Mouse (Mus musculus) thymus, postnatal 10 days (tissue): Measurements from ENCODE around the gene Glyr1.

Source experiments
- DNase-seq, 2 experiments: peaks; one replicate each; pipeline ENCODE4 v3.0.0; 2021; ENCODE audit warnings: low spot score in 2 of 2

Glyr1 gene

DNA sequence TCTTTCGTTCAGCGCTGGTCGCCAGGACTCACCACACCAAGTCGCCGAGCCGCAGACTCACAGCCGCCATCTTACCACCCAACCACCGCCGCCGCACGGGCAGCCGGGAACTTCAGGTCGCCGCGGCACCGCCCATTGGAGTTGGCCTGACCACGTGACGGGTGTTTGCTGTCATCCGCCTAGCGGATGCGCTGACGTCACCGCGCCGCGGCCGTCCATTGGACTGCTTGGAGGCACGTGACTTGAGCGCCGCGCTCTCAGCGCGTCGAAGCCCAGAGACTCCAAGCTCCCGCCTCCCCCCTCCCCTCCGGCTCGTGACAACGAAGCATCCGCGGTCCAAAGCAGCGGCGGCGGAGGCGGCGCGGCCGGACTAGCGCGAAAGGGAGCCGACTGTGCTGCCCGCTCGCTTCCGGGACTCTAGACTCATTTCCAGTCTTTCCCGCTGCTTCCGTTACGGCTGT, at the start of gene Glyr1, which contains the start of gene Ubn1:
TSS of gene Glyr1 (minus strand) at position 90 of the 461 bp plus-strand sequence.
TSS of gene Ubn1 (plus strand) at position 284 of the 461 bp plus-strand sequence.
- peak; percentile 99 for DNase-seq

DNA sequence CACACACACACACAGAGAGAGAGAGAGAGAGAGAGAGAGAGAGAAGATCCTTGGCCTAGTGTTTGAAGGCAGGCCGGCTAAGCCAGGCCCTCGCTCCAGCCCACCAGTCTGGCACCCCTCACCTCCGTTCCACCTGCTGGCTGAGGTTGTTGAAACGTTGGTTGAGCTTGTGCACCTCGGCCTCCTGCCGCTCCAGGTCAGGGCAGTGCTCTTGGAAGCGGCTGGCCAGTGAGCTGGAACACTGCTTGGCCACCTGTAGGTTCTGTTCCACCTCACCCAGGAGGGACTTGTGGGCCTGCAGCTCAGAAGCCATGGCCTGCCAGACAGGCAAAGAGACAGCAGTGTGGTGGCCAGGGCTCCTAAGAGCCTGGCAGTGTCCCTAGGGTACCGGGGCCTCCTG, 46.8 kb upstream of the Glyr1 start:
- DNase-seq, result no peak

DNA sequence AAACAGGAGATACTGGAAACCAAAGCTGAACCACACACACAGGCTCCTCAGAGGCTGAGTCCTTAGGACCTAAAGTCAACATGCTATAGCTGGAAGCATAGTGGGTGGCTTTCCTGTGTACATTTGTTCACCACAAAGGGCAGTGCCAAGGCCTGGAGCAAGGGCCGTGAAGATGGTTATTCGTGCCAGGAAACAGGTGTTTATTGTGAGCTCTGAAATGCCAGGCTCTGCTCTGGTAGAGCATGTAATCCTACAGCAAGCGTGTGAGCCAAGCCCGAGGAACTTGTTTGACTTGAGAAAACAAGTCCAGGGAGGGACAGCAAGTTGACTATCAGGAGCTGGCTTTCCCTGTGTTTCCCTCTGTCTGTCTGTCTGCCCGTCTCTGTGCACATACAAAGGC, 43.6 kb upstream of the Glyr1 start:
- no peak for DNase-seq

DNA sequence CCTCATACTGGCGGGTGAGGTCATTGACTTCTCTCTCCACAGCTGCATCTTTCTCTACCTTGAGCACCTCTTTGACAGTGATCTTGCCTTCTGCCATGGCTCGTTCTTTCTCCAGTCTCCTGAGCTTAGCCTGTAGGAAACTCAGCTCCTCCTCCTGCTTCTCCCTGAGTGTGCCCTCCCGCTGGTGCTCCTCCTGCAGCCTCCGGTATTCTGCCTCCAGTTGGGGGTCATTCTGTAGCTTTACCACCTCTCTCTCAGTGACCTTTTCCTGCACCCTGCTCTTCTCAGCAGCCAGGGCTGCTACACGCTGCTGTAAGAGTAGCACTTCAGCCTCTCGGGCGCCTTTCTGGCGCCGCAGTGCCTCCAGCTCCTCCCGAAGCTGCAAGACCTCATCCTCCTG, 39.4 kb upstream of the Glyr1 start:
- no peak for DNase-seq

DNA sequence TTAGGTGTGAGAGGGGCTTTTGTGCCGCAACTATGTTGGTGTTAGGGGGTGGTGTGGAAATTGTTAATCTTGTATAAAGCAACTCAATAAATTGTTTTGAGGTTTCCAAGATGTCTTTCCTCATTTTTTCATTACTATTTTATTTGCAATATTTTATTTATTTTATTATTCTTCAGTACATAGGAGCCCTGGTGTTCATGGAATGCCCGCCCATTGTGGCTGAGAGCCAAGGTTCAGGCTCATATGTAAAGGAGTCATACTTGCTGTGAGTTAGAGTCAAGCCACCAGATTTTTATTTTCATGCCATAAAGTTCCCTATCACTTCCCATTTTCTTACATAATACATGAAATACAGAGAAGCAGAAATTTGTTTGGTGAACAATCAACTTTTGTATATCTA, 36.5 kb upstream of the Glyr1 start:
- no peak for DNase-seq

DNA sequence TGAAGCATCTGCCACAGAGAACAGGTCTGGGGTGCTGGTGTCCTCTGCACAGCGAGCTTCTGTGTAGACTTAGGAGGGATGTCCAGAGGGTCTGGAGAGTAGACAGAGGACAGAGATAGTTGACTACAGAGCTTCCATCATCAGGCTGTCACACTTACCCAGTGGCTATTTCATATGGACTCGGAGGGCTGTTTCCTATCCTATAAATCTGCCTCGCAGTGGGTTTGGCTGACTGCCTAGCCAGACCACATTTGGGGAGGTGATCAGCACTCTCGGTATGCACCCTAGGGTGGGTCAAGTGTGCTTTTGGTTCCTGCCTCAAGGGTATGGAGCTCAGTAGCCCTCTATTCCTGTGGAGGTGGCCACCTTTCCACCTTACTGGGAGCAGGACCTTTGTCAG, 35.5 kb upstream of the Glyr1 start:
- no peak for DNase-seq

DNA sequence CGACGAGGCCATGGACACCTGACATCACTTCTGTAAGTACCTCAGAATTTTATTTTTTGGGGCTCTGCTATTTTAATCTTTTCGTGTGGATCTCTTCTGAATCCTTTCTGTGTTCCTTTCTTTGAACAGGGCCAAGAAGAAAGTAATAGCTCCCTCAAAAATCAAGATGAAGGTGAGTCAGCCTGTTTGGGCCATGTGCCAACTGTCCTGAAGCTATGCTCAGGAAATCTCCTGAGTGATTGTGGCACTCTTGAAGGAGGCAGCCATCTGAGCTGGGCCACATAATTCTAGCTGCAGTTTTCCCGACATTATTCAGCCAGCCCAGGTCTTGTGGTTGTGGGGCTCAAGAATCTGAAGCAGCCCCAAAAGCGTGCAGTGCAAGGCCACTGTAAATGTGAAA, 24.7 kb upstream of the Glyr1 start:
- DNase-seq, result no peak

DNA sequence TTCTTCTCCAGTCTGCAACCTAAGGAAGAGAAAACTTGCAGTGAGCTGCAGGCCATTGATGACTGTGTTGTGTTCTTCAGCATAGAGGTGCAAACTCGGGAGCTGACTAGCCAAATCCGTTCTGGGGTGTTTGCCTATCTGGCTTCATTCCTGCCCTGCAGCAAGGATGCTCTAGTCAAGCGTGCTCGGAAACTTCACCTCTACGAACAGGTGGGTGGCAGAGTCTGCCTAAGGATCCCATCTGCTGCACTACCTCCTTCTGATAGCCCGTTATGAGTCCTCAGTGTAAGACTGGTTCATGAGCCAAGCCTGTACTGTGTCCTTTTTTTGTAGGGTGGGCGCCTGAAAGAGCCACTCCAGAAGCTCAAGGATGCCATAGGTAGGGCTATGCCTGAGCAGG, 22.3 kb upstream of the Glyr1 start:
- DNase-seq, result no peak

DNA sequence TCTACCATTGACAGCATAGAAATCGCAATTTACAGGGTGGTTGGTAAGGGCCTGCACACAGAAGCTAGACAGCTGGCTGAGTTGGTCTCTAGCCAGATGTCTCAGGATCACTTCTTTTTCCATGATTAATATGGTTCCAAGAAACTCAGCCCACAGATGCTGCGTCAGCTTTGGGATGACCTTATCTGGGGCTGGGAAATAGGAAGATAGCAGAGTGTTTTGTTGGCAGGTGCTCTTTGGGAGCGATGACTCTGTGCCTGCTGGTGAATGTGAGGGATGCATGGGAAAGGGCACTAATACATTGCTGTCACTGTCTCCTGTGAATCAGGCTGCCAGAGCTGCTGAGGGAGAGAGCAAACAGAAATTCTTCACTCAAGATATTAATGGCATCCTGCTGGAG, 20.7 kb upstream of the Glyr1 start:
- no peak for DNase-seq

DNA sequence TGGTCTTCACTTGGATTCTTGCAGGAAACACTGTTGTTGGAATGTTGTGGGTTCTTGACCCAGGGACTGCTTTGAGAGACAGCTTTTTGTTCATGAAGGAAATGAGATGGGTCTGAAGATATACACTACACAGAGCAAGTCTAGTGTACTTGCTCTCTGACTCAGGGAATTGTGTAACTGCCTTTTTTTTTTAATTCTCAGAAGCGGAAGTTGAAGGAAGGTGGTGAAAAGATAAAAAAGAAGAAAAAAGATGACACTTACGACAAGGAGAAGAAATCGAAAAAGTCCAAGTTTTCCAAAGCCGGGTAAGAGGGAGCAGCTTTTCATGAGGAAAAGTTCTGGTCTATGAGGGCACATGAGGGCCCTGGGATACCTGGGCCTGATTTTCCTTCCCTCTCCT, 13.8 kb upstream of the Glyr1 start:
- no peak for DNase-seq

DNA sequence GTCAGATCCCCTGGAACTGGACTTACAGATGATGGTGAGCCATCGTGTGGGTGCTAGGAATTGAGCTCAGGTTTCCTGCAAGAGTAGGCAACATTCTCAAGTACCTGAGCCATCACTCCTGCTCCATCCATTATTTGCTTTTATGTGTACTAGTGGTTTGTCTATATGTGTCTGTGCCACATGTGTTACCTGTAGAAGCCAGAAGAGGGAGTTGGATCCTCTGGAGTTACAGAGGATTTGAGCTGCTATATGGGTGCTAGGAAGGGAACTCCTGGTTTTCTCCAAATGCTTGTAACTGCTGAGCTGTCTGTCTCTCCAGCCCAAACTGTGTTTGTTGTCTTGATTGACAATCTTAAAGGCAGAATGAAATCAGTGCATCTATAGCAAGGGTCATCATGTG, 8.5 kb upstream of the Glyr1 start:
- DNase-seq, result no peak

DNA sequence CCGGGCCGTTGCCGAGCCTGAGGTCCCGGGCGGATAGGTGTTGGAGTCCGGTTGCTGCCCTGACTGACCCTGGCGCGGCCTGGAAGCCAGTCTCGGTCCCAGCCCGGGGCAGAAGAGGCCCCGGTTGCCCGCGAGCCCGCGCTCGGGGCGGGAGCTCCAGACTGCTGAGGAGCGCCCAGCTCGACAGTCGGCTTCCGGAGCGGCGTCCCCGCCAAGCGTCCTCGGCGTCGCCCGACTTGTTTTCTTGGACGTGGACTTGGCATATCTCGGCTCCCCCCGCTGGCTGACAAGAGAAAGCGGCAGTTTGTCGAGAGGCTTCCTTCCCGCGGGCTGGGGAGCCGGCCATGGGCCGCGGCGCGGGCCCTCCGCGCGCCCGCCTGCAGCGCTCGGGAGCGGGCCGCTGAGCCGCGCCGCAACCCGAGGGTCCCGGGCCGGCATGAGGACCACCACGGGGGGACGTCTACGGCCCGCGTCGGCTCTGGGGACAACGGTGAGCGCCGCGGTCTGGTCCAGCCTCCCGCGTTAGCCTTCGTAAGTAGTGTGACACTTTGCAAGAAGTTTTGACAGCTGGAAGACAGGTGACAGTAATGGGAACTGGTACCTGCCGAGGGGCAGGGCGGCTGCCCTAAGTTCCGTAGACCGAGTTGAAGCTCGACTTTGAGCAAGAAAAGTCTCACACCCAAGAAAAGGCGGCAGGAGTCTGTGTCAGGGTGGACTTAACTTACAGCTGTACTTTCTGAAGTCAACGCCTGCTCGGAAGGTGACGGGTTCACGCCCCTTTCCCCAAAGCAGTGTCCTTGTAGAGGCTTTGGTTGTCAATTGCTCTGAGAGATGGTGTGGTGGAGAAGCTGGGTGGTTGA, 818 bp upstream of the Glyr1 start:
- DNase-seq, result peak; percentile 86 to 87

DNA sequence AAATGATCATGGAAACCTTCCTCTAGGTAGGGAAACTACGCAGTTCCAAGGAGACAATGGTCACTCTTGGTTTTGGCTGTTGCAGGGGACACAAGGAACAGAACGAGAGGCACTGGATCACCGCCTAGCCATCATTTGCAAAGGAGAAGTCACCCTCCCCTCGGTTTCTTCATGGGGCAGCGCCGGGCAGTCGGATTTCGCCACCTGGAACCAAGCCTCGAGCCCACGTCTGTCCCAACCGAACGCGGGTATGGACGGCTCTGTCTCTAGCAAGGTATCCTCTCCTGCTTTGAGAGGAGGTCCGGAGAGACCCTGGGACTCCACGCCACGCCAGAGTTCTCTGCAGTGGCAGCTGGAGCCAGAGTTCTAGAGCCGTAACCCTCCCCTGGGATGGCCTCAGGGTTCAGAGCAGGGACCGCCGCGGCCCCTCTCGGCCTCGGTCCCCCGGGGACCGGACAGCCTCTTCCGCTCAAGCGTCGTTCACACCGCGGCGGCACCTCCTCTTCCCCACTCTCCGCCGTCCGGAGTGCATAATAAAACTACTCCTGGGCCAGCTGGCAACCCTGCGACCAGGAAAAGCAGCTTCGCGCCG, 385 bp downstream of the Glyr1 start:
- no peak for DNase-seq

DNA sequence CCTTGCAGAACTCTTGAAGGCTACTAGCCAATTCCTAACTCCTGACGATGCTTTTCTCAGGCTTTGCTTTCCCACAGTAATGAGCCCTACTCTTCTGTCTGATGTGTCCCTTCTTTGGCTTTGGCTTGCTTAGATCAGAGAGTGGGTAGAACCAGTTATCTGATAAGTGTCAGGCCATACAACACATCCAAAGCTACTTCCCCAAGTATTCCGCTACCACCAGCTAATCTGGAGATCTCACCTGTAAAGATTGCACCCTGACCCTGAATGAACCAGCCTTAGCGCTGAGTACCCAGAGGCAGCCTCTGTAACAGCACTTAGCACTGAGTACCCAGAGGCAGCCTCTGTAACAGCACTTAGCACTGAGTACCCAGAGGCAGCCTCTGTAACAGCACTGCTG, 4.3 kb downstream of the Glyr1 start:
- no peak for DNase-seq

DNA sequence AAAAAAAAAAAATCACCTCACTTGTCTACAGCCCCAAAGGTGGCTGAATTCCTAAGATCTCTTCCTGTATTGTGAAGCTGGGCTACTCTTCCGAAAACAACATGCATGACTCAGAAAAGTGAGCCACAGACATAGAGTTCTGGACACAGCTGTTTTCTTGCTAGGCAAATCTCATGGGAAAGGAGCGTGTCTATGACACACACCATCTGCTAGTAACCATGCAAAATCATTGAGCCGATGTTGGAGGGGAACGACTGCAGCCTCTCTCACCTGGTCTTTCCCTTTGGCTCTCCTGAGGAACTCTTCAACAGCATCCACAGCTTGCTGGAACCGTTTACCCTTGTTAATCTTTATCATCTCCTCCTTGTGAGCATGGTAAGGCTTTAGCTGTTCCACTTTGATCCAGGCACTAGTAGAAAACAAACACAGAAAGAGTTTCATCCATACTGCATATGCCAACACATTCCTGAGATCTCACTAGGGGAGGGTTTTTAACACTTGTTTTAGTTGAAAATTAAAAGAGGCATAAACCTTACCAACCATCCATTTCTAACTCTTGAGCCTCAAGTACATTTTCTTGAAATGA, 12.9 kb downstream of the Glyr1 start:
- no peak for DNase-seq

DNA sequence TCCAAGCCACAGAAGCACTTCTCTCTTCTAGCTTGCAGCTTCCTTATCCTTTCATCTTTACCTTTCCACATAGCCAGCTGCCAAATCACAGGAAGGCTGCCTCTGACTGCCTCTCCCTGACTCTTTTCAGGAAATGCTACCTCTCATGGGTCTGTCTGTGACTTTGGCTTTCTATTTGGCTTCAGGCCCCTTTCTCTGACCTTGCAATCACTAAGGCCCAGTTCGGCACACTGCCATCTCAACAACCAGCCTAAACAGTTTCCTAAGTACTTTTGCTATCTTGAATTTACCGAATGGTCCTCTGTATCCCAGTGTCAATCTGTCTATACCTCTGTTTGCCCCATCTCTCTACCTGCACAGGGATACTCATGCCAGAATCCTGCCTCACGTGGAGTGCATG, 14.1 kb downstream of the Glyr1 start:
- no peak for DNase-seq

DNA sequence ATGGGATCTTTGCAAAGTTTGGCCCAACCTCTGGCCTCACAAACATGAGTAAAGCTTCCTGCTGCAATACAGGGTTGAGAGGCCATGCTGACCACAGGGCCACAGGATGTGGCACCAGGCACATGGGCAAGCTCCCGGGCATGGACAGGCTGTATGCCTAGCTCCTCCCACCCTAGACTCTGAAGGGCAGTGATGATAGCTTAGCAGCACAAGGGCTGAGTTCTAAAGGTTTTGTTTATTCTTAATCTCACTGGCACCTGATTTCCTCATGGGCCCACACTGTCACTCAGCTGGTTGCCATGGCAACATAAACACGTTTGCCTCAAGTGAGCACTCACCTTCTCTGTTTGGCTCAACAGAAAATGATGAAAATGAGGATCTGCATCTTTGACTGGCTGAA, 19.8 kb downstream of the Glyr1 start:
- no peak for DNase-seq

DNA sequence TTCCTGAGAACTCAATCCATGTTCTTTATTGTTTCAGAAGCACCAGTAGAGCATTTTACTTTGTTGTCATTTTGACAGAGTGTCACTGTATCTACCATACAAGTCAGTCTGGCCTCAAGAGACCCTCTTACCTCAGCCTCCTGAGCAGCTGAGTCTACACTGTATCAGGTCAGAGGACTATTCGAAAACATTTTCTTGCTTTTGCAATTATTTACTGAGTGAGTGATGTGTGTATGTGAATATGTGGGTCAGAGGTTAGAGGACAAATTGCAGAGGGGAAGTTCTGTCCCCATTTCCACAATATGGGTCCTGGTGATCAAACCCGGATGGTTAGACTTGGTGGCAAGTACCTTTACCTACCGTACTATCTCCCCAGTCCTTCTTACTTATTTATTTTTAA, 25.6 kb downstream of the Glyr1 start:
- no peak for DNase-seq

DNA sequence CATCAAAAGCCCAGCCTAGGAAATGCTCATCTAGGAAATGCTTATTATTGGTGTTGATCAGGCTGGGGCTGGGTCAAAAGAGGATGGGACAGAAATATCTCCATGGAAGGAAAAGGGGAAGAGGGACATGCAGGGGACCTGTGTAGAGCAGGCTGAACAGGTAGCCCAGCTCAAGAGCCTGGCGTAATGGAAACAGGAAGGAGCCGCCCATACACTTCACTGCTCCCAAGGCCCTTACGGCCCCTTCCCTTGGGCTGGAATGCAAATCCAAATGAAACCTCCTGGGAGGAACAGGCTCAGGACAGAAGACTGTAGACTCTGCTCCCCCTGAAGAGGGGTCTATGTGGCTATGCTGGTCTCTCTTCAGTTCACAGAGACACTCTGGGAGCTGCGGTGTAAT, 35.1 kb downstream of the Glyr1 start:
- DNase-seq, result no peak

DNA sequence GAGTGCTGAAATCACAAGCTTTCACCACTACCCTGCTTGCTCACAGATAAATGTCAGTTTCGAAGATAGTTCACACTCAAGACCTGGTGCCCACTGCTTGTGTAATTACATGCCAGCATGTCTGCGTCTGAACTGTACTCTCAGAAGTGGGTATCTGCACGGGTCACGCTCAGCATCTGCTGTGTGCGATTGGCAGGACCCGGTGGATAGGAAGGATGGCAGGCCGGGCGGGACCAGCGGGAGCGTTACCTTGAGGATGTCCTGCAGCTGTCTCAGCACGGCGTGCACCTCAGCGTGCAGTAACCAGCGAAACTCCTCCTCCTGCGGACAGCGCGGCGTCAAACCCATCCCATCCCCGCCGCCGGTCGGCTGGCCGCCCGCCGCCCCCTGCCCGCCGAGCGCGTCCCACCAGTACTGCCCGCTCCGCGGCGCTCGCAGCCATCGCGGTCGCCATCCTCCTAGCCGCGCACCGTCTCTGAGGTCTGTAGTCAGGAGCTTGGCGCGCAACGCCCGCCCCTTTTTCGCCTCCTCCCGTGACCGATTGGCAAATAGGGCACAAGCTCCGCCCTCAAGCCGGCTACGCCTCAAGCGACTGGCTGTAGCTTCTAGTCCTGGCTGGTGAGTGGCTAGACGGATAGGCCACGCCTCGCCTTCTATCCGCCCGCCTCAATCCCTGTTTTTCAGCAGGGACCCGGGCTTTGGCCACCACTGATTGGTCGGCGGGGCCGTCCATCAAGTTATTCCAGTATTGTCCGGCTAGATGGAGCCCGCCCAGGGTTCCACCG, 36.4 kb downstream of the Glyr1 start, which contains the start of gene Rogdi:
TSS of gene Rogdi (minus strand) at position 500 of the 785 bp plus-strand sequence.
- peak; percentile 93 to 94 for DNase-seq

DNA sequence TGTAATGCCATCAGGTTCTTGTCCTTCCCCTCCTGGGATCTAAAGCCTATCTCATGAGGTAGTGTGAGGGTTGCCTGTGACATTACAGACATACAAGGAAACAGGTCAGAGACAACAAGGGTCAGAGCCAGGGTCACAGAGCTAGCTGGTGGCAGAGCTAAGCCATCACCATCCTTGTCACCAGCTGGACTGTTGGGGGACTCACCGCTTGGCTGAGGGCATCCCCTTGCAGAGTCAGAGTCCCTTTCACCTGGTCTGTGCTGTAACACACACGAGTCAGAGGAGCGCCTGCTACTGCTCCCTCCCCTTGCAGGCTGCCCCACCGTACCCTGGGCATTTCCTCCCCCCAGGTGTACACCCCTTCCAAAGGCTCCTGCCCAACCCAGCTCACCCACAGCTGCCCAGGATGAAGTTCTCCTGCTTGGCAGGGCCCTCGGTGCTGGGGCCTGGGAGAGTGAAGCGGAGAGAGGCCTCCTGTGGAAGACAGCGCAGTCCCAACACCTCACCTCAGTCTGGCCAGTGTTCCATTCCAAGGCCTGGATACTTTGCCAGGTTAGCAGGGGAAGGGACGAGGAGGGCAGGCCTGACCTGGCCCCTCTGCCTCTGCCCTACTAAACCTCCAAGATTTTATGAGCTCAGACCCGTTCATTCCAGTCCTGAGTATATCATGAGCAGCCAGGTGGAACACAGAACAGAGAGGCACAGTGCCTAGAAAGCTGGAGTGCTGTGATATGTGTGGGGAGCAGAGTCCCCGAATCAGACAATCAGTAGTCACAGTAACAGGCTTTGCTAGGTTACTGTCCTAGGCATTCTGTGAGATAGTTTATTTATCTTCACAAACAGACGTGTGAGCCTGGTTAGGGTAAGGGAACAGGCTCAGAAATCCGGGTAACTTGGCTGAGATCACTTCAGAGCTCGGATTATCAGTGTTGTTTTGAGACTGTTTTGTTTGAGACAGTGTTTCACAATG, 37.3 kb downstream of the Glyr1 start:
- DNase-seq, result no peak
